Mouse (Mus musculus) stomach, postnatal 0 days (tissue): ENCODE data around the gene 1700047I17Rik2. TPM values are rescaled to one million over a fixed set of nuclear protein-coding genes. Genes with fewer than 3 reads are reported as not detected.
"Not testable (repeated sequence)": the region's sequence is repeated elsewhere in the genome, so short reads cannot be mapped to it uniquely, and the experiment has no call there.

Source experiments
- ATAC-seq: fragments of 200-750 bp; cut with Nextera tagmentation; 2 replicates; pipeline ENCODE4 v1.8.0; 2017; ENCODE audit not compliant: low FRiP score, low TSS enrichment
- DNase-seq: peaks from one replicate; pipeline ENCODE4 v3.0.0-alpha.2; 2016; ENCODE audit warnings: low spot score
- H3K27ac ChIP-seq: fragments of 300-500 bp; sonication (generic); replicated peaks from 2 replicates; pipeline ENCODE4 v1.5.1; 2014; ENCODE audit warnings: mild to moderate bottlenecking, control low read depth
- H3K27me3 ChIP-seq: fragments of 300-500 bp; sonication (generic); 2 replicates; pipeline ENCODE4 v1.6.1; 2014; ENCODE audit warnings: low read length; ENCODE audit not compliant: control insufficient read depth, insufficient read depth
- H3K36me3 ChIP-seq: fragments of 300-500 bp; sonication (generic); 2 replicates; pipeline ENCODE4 v1.6.1; 2014; ENCODE audit warnings: low read length, mixed read lengths; ENCODE audit not compliant: control insufficient read depth, insufficient read depth
- H3K4me1 ChIP-seq: fragments of 300-500 bp; sonication (generic); replicated peaks from 2 replicates; pipeline ENCODE4 v1.6.1; 2014; ENCODE audit warnings: antibody characterized with exemption; ENCODE audit not compliant: control insufficient read depth, insufficient read depth
- H3K4me2 ChIP-seq: fragments of 300-500 bp; sonication (generic); replicated peaks from 2 replicates; pipeline ENCODE4 v1.6.1; 2014; ENCODE audit warnings: low read depth, mild to moderate bottlenecking, control low read depth, moderate library complexity
- H3K4me3 ChIP-seq: fragments of 300-500 bp; sonication (generic); 2 replicates; pipeline ENCODE4 v1.5.1; 2014; ENCODE audit warnings: low read depth, low read length, control low read depth
- H3K9ac ChIP-seq: fragments of 300-500 bp; sonication (generic); 2 replicates; pipeline ENCODE4 v1.6.1; 2014; ENCODE audit warnings: mild to moderate bottlenecking, low read length, control low read depth, mixed read lengths
- H3K9me3 ChIP-seq: fragments of 300-500 bp; sonication (generic); 2 replicates; pipeline ENCODE4 v1.6.1; 2016; ENCODE audit warnings: low read length; ENCODE audit not compliant: control insufficient read depth
- WGBS: fragments of 180-500 bp; shearing (Covaris S2); extraction: QIAGEN DNeasy Blood & Tissue Kit; methylation state at CpG from one replicate; pipeline ENCODE4 v1.1.7; 2014; 5-methylcytosine and 5-hydroxymethylcytosine counted together
- polyA plus RNA-seq: library from polyadenylated mRNA; unstranded; fragments of >200 nt; fragmentation: Nextera tagmentation; extraction: Ambion mirVana; gene quantifications from 2 replicates; pipeline ENCODE4 v1.2.1, GENCODE M21; 2015

1700047I17Rik2 gene
- not detected in 2 replicates for polyA plus RNA-seq

- peak; percentile 99 for ATAC-seq
- H3K27ac ChIP-seq, DNase-seq, H3K4me2 ChIP-seq, H3K27me3 ChIP-seq, H3K4me3 ChIP-seq, H3K9ac ChIP-seq, H3K9me3 ChIP-seq, H3K36me3 ChIP-seq, H3K4me1 ChIP-seq: not testable (repeated sequence)
- WGBS, result no CpG with 5 or more reads among the region's 40 CpGs
These were observed at the start of gene 1700047I17Rik2 for GRCm38 (mm10) chr12:55199306-55199705. Gene 1700047I17Rik2 (plus strand): TSS chr12:55199592.

- no CpG with 5 or more reads among the region's 57 CpGs for WGBS
- ATAC-seq, result peak; percentile 98
These were observed 44.6 kb upstream of the 1700047I17Rik2 start, which contains the start of gene Srp54b for GRCm38 (mm10) chr12:55154559-55155448. Gene Srp54b (plus strand): TSS chr12:55155104.

GRCm38 (mm10) chr12:55155449-55155783, 44.0 kb upstream of the 1700047I17Rik2 start:
- not testable (repeated sequence) for H3K36me3 ChIP-seq, H3K9ac ChIP-seq, H3K4me1 ChIP-seq, H3K9me3 ChIP-seq, H3K27ac ChIP-seq, H3K4me3 ChIP-seq, H3K4me2 ChIP-seq, DNase-seq, H3K27me3 ChIP-seq
- WGBS, result 0% methylated on average over 8 of the region's 24 CpGs
- peak; percentile 61 for ATAC-seq

More at GRCm38 (mm10) chr12:55154559-55155448, 44.6 kb upstream of the 1700047I17Rik2 start, which contains the start of gene Srp54b:
- not testable (repeated sequence) for H3K4me3 ChIP-seq, H3K4me2 ChIP-seq, H3K27ac ChIP-seq, H3K9ac ChIP-seq, H3K27me3 ChIP-seq, H3K4me1 ChIP-seq, H3K36me3 ChIP-seq, DNase-seq, H3K9me3 ChIP-seq

GRCm38 (mm10) chr12:55167034-55167557, 32.3 kb upstream of the 1700047I17Rik2 start:
- H3K9me3 ChIP-seq, H3K4me2 ChIP-seq, H3K27me3 ChIP-seq, H3K27ac ChIP-seq, H3K4me1 ChIP-seq, H3K4me3 ChIP-seq, DNase-seq, H3K9ac ChIP-seq, H3K36me3 ChIP-seq: not testable (repeated sequence)
- ATAC-seq, result peak; percentile 97
- no CpG with 5 or more reads among the region's 7 CpGs for WGBS

- H3K4me2 ChIP-seq, H3K4me3 ChIP-seq, H3K9ac ChIP-seq, H3K9me3 ChIP-seq, H3K27ac ChIP-seq, H3K4me1 ChIP-seq, H3K36me3 ChIP-seq, H3K27me3 ChIP-seq, ATAC-seq, DNase-seq: not testable (repeated sequence)
- WGBS, result no CpG with 5 or more reads among the region's 8 CpGs
These were observed 11.7 kb upstream of the 1700047I17Rik2 start for GRCm38 (mm10) chr12:55187686-55188085.

GRCm38 (mm10) chr12:55189127-55189526, 10.3 kb upstream of the 1700047I17Rik2 start:
- H3K4me3 ChIP-seq, H3K9me3 ChIP-seq, ATAC-seq, H3K27ac ChIP-seq, H3K4me2 ChIP-seq, DNase-seq, H3K27me3 ChIP-seq, H3K36me3 ChIP-seq, H3K4me1 ChIP-seq, H3K9ac ChIP-seq: not testable (repeated sequence)
- WGBS, result no CpG with 5 or more reads among the region's 5 CpGs

- H3K9me3 ChIP-seq, H3K4me2 ChIP-seq, H3K9ac ChIP-seq, H3K27me3 ChIP-seq, H3K27ac ChIP-seq, H3K36me3 ChIP-seq, H3K4me1 ChIP-seq, H3K4me3 ChIP-seq, DNase-seq: not testable (repeated sequence)
- no CpG with 5 or more reads among the region's 18 CpGs for WGBS
- peak; percentile 62 for ATAC-seq
These were observed 407 bp downstream of the 1700047I17Rik2 start for GRCm38 (mm10) chr12:55199799-55200198.

GRCm38 (mm10) chr12:55212944-55213343, 13.6 kb downstream of the 1700047I17Rik2 start:
- not testable (repeated sequence) for H3K4me2 ChIP-seq, H3K36me3 ChIP-seq, ATAC-seq, H3K9me3 ChIP-seq, H3K4me3 ChIP-seq, H3K27me3 ChIP-seq, H3K27ac ChIP-seq, H3K4me1 ChIP-seq, DNase-seq, H3K9ac ChIP-seq
- WGBS, result no CpG with 5 or more reads among the region's 6 CpGs
